13 mouse cellular contexts compared by ENCODE assay signal in genomic region chr1:127269343-127269742, GRCm38 (mm10).
"Had no signal": no experiment of that assay in that cellular context is flagged by ENCODE, and none has a peak within 500 bp of the region (broad histone marks: within the 10 kb centered on the region; RNA-seq: fewer than 3 reads in every experiment).

No protein-coding gene starts in this region.

- H3K4me1 ChIP-seq: liver, embryonic 15.5 days had no signal

- H3K9ac ChIP-seq: liver, embryonic 12.5 days; liver, embryonic 15.5 days; lung, embryonic 15.5 days had no signal

- ATAC-seq: liver, embryonic 12.5 days had no signal

- H3K4me3 ChIP-seq: left cerebral cortex, adult 2 months; liver, embryonic 12.5 days; liver, embryonic 15.5 days; lung, embryonic 15.5 days had no signal

- H3K36me3 ChIP-seq: liver, embryonic 12.5 days; liver, embryonic 15.5 days; lung, embryonic 15.5 days had no signal

- H3K27me3 ChIP-seq: liver, embryonic 12.5 days; liver, embryonic 15.5 days; lung, embryonic 15.5 days had no signal

- H3K9me3 ChIP-seq: liver, embryonic 12.5 days; liver, embryonic 15.5 days; lung, embryonic 15.5 days had no signal

- H3K27ac ChIP-seq: liver, embryonic 12.5 days; liver, embryonic 15.5 days; lung, embryonic 15.5 days had no signal

- H3K4me2 ChIP-seq: liver, embryonic 12.5 days; liver, embryonic 15.5 days; lung, embryonic 15.5 days; midbrain, embryonic 11.5 days had no signal

- DNase-seq: kidney, adult 18-20 months; kidney, postnatal 14 days; layer of hippocampus, postnatal 36 days; lung, adult 18-20 months; lung, postnatal 10 days; lung, postnatal 36 days; midbrain, embryonic 14.5 days; thymus, postnatal 25 days had no signal
